Mouse (Mus musculus) forebrain, embryonic 14.5 days (tissue): ENCODE data around the gene Mto1. TPM values are rescaled to one million over a fixed set of nuclear protein-coding genes. Genes with fewer than 3 reads are reported as not detected.

Experiments used
- ATAC-seq: fragments of 200-750 bp; cut with Nextera tagmentation; 2 replicates; pipeline ENCODE4 v1.8.0; 2017; ENCODE audit warnings: mild to moderate bottlenecking, moderate library complexity
- DNase-seq: peaks from one replicate; pipeline ENCODE4 v3.0.0-alpha.2; 2015; ENCODE audit warnings: low spot score
- H3K27ac ChIP-seq: fragments of 300-500 bp; sonication (generic); 2 replicates; pipeline ENCODE4 v1.5.1; 2014; ENCODE audit warnings: low read depth, mild to moderate bottlenecking, control low read depth, low read length, moderate library complexity
- H3K27me3 ChIP-seq: fragments of 300-500 bp; sonication (generic); replicated peaks from 2 replicates; pipeline ENCODE4 v1.6.1; 2014; ENCODE audit warnings: low read length, control low read depth, mixed read lengths; ENCODE audit not compliant: control insufficient read depth, insufficient read depth
- H3K36me3 ChIP-seq: fragments of 300-500 bp; sonication (generic); 2 replicates; pipeline ENCODE4 v1.6.1; 2014; ENCODE audit warnings: low read length, control low read depth; ENCODE audit not compliant: control insufficient read depth, insufficient read depth
- H3K4me1 ChIP-seq: fragments of 300-500 bp; sonication (generic); 2 replicates; pipeline ENCODE4 v1.6.1; 2014; ENCODE audit warnings: antibody characterized with exemption, low read length, control low read depth; ENCODE audit not compliant: control insufficient read depth, insufficient read depth
- H3K4me2 ChIP-seq: fragments of 300-500 bp; sonication (generic); 2 replicates; pipeline ENCODE4 v1.6.1; 2014; ENCODE audit warnings: mild to moderate bottlenecking, control low read depth, low read length
- H3K4me3 ChIP-seq: fragments of 300-500 bp; sonication (generic); 2 replicates; pipeline ENCODE4 v1.5.1; 2014; ENCODE audit warnings: low read depth, low read length, control low read depth
- H3K9ac ChIP-seq: fragments of 300-500 bp; sonication (generic); 2 replicates; pipeline ENCODE4 v1.6.1; 2014; ENCODE audit warnings: mild to moderate bottlenecking, low read length, control low read depth, moderate library complexity
- H3K9me3 ChIP-seq: fragments of 300-500 bp; sonication (generic); replicated peaks from 2 replicates; pipeline ENCODE4 v1.6.1; 2016; ENCODE audit warnings: low read length, control low read depth, mixed read lengths; ENCODE audit not compliant: control insufficient read depth
- WGBS: fragments of 180-500 bp; shearing (Covaris S2); extraction: QIAGEN DNeasy Blood & Tissue Kit; methylation state at CpG from one replicate; pipeline ENCODE4 v1.1.7; 2014; 5-methylcytosine and 5-hydroxymethylcytosine counted together
- polyA plus RNA-seq: library from polyadenylated mRNA; unstranded; fragments of >200 nt; fragmentation: Nextera tagmentation; extraction: Ambion mirVana; gene quantifications from 2 replicates; pipeline ENCODE4 v1.2.1, GENCODE M21; 2014

Mto1 gene
- polyA plus RNA-seq: 23.0 and 25.5 TPM in 2 replicates

- Histone ChIP-seq H3K27me3 (peaks cover 23% of the 10 kb centered on the region), H3K9ac (peak within 1 kb of the TSS; percentile 92), H3K4me3 (peak within 1 kb of the TSS; percentile 91), H3K36me3 (peaks cover 18% of the 10 kb centered on the region), H3K4me2 (peak within 1 kb of the TSS; percentile 64), H3K9me3 (no peaks in the 10 kb centered on the region), H3K27ac (peak within 1 kb of the TSS; percentile 90), H3K4me1 (peaks cover 8% of the 10 kb centered on the region)
- DNase-seq (peak; percentile 95), ATAC-seq (peak; percentile 98)
- under 1% methylated on average over 87 of the region's 96 CpGs for WGBS
Measured at GRCm38 (mm10) chr9:78447973-78448873, at the start of gene Mto1, which contains the start of gene Gm17324. Gene Mto1, plus strand, starts transcription at chr9:78448208. Gene Gm17324, minus strand, starts transcription at chr9:78448786.

DNA sequence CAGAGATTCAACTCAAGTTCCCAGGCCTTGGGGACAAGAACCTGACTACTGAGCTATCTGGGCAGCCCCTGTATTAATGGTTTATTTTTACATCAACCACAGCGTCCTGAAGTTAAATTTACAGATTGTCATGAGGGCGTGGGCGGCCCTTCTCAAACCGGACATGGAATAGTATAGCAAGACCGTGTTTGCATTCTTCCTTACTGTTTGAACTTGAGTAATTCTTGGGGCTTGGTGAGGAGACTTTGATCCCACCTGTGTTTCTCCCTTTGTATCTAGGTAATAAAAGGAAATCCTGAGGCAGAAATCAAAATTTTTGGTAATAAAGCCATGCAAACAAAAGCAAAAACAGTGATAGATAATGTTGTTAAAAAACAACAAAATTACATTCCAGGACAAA lies 47.4 kb upstream of the Mto1 start:
- no peaks in the 10 kb centered on the region for H3K36me3 ChIP-seq
- no peak overlapping the region for H3K27ac ChIP-seq
- H3K27me3 ChIP-seq: peaks cover 23% of the 10 kb centered on the region
- 91% methylated on average over 5 of the region's 5 CpGs for WGBS
- H3K4me2 ChIP-seq: no peak overlapping the region
- H3K4me3 ChIP-seq: no peak overlapping the region
- peaks cover 4% of the 10 kb centered on the region for H3K4me1 ChIP-seq
- DNase-seq (no peak), ATAC-seq (no peak)
- H3K9ac ChIP-seq: no peak overlapping the region
- H3K9me3 ChIP-seq: no peaks in the 10 kb centered on the region

GRCm38 (mm10) chr9:78401596-78401995 lies 46.4 kb upstream of the Mto1 start:
- peaks cover 13% of the 10 kb centered on the region for H3K27me3 ChIP-seq
- H3K4me3 ChIP-seq: no peak overlapping the region
- H3K27ac ChIP-seq: no peak overlapping the region
- H3K9me3 ChIP-seq: no peaks in the 10 kb centered on the region
- DNase-seq (no peak), ATAC-seq (no peak)
- WGBS: 90% methylated on average over 7 of the region's 7 CpGs
- H3K9ac ChIP-seq: no peak overlapping the region
- no peaks in the 10 kb centered on the region for H3K4me1 ChIP-seq
- no peaks in the 10 kb centered on the region for H3K36me3 ChIP-seq
- no peak overlapping the region for H3K4me2 ChIP-seq

- DNase-seq: no peak
- no peaks in the 10 kb centered on the region for H3K27me3 ChIP-seq
- 36% methylated on average over 27 of the region's 27 CpGs for WGBS
- no peaks in the 10 kb centered on the region for H3K36me3 ChIP-seq
- H3K4me2 ChIP-seq: peak overlapping the region; percentile 49
- no peaks in the 10 kb centered on the region for H3K4me1 ChIP-seq
- H3K9me3 ChIP-seq: no peaks in the 10 kb centered on the region
- H3K9ac ChIP-seq: peak overlapping the region; percentile 25; the same call in 1 of the 2 replicates
- H3K27ac ChIP-seq: no peak overlapping the region
- no peak for ATAC-seq
- H3K4me3 ChIP-seq: peak overlapping the region; percentile 17
Measured at GRCm38 (mm10) chr9:78427362-78427781, 20.6 kb upstream of the Mto1 start.

GRCm38 (mm10) chr9:78428185-78428584 lies 19.8 kb upstream of the Mto1 start:
- DNase-seq (no peak), ATAC-seq (no peak)
- no peaks in the 10 kb centered on the region for H3K27me3 ChIP-seq
- H3K36me3 ChIP-seq: no peaks in the 10 kb centered on the region
- H3K4me3 ChIP-seq: no peak overlapping the region
- H3K27ac ChIP-seq: no peak overlapping the region
- H3K9me3 ChIP-seq: no peaks in the 10 kb centered on the region
- H3K4me2 ChIP-seq: no peak overlapping the region
- H3K4me1 ChIP-seq: no peaks in the 10 kb centered on the region
- H3K9ac ChIP-seq: no peak overlapping the region
- WGBS: 92% methylated on average over 6 of the region's 6 CpGs

GRCm38 (mm10) chr9:78428870-78429432 lies 19.1 kb upstream of the Mto1 start:
- Histone ChIP-seq H3K9ac (no peak overlapping the region), H3K9me3 (no peaks in the 10 kb centered on the region), H3K27me3 (no peaks in the 10 kb centered on the region), H3K4me1 (no peaks in the 10 kb centered on the region), H3K4me3 (no peak overlapping the region), H3K4me2 (no peak overlapping the region), H3K27ac (no peak overlapping the region), H3K36me3 (no peaks in the 10 kb centered on the region)
- 90% methylated on average over 4 of the region's 4 CpGs for WGBS
- no peak for ATAC-seq
- DNase-seq: no peak

DNA sequence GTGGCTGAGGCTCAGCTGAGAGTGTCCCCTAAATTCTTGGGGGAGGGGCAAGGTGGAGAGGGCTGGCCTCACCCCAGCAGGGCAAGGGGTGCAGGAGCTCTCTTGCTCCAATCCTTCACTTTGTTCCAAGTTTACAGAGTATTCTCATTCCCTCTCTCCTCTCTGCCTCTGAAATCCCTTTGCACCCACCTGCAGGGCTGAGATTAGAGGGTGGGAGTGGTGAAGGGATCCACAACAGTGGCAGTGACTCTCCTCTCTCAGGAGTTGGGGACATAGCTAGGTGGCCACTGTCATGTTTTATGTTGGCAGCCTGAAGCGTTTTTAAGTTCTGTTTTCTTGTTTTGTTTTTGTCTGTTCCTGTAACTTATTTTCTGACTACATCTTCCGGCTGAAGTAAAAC lies 18.5 kb upstream of the Mto1 start:
- DNase-seq: no peak
- Histone ChIP-seq H3K36me3 (no peaks in the 10 kb centered on the region), H3K27me3 (no peaks in the 10 kb centered on the region), H3K27ac (no peak overlapping the region), H3K9me3 (no peaks in the 10 kb centered on the region), H3K4me3 (no peak overlapping the region), H3K4me2 (no peak overlapping the region), H3K9ac (no peak overlapping the region), H3K4me1 (no peaks in the 10 kb centered on the region)
- no peak for ATAC-seq
- 61% methylated on average over 2 of the region's 2 CpGs for whole genome bisulfite sequencing

- DNase-seq (no peak), ATAC-seq (no peak)
- WGBS: 82% methylated on average over 6 of the region's 6 CpGs
- H3K4me3 ChIP-seq: no peak overlapping the region
- no peaks in the 10 kb centered on the region for H3K4me1 ChIP-seq
- H3K36me3 ChIP-seq: no peaks in the 10 kb centered on the region
- no peak overlapping the region for H3K9ac ChIP-seq
- no peak overlapping the region for H3K27ac ChIP-seq
- no peaks in the 10 kb centered on the region for H3K27me3 ChIP-seq
- no peak overlapping the region for H3K4me2 ChIP-seq
- no peaks in the 10 kb centered on the region for H3K9me3 ChIP-seq
Measured at GRCm38 (mm10) chr9:78430486-78430885, 17.5 kb upstream of the Mto1 start.

DNA sequence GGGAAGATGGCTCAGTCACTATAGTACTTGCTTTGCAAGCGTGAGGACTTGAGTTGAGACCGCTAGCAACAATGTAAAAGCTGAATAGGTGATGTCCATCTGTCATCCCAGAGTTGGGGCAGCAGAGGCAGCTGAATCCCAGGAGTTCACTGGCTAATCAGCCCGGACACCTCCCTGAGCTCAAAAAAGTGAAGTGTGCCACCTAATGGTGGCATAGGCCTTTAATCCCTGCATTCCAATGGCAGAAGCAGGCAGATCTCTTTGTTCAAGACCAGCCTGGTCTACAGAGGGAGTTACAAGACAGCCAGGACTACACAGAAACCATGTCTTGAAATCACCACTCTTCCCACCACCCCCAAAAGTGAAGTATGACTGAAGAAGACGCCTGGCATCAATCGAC lies 15.5 kb upstream of the Mto1 start:
- ATAC-seq: no peak
- 87% methylated on average over 5 of the region's 5 CpGs for WGBS

More for the DNA sequence above, 15.5 kb upstream of the Mto1 start:
- H3K27me3 ChIP-seq: no peaks in the 10 kb centered on the region
- no peak overlapping the region for H3K27ac ChIP-seq
- H3K4me1 ChIP-seq: no peaks in the 10 kb centered on the region
- H3K9ac ChIP-seq: no peak overlapping the region
- no peak for DNase-seq
- no peak overlapping the region for H3K4me3 ChIP-seq
- H3K9me3 ChIP-seq: no peaks in the 10 kb centered on the region
- H3K36me3 ChIP-seq: no peaks in the 10 kb centered on the region
- no peak overlapping the region for H3K4me2 ChIP-seq
